Mouse (Mus musculus): ENCODE data around the gene Ppm1l.

The Ppm1l gene

DNA sequence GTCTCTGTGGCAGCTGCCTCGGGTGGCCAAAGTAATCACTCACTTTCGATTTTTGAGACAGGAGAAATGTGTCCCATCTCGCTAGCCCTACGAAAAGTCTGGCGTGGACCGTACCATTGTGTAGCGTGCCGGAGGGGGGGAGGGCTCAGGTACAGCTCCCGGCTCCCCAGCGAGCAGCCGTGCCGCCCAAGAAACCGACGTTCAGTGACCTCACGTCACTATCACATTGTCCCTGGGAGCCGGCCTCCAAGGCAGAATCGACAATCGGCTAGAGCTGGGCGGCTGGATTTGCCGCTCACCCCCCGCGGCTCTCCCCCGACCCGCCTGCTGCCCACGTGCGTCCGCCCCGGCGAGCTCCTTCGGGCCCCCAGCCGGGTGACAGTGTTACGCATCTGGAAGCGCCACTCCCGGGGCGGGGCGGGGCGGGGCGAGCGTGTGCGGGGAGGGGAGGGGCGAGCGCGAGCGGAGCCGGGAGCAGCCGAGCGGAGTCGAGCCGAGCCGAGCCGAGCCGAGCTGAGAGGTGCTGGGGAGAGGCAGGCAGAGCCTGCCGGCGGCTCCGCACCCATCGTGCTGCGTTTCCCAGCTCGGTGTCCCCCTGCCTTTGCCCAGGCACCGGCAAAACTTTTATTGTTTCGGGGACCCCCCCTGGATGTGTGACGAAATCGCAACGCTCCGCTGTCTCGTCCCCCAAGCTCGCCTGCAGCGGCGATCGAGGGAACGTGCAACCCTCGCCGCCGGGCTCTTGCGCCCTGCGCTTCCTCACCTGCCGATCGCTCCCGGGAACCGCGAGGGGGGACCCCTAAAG lies at the start of gene Ppm1l:
Gene Ppm1l (plus strand): TSS at position 471 of the 805 bp plus-strand sequence.
- peak; percentile 98 for DNase-seq (ENCODE audit: low spot score)

DNA sequence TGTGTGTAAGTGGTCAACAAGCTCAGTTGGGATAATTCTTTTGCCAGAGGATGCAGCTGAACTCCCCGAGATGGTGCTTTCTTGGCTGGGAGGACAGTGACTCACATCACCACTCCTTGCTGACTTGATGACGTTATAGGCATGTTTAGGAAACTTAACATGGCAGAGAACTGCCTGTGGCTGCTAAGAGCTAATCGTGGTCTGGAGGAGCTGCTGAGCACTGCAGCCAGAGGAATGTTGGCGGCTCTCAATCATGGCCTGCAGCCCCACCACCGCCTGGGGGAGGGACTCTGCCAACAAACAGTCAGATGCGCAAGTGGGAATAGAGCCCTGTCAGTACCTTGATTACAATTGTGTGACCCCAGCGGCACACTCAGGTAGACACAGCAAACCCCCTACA lies 44.8 kb upstream of the Ppm1l start:
- peak; percentile 67 for DNase-seq (ENCODE audit: low spot score)

DNA sequence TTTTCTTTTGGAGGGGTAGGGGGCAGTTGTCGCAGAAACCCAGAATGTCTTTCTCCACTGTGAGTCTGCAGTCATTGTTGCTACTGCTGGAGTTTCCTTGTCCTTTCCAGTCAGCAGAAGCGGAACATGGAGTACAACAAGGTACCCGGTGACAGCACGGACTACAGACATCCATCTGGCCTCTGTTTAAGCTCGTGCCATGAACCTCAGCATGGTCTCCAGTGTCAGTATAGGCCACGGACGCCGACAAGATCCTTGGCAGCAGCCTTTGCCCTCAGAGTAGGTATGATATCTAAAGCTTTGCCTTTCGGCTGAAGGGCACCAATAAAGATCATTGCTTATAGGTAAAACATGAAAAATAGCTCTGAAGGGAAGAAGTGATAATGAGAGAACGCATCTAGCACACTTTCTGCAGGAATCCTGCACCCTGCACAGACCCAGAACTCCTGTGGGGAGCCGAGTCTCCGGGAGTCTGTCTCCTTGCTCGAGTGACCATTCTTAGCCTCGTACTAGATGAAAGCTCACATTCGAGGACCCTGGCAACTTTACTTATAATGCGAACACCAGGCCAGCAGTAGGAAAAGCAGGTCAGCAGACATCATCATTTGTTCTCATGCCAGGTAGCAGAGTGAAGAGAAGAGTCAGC lies 42.5 kb upstream of the Ppm1l start:
- no peak for DNase-seq (ENCODE audit: low spot score)

DNA sequence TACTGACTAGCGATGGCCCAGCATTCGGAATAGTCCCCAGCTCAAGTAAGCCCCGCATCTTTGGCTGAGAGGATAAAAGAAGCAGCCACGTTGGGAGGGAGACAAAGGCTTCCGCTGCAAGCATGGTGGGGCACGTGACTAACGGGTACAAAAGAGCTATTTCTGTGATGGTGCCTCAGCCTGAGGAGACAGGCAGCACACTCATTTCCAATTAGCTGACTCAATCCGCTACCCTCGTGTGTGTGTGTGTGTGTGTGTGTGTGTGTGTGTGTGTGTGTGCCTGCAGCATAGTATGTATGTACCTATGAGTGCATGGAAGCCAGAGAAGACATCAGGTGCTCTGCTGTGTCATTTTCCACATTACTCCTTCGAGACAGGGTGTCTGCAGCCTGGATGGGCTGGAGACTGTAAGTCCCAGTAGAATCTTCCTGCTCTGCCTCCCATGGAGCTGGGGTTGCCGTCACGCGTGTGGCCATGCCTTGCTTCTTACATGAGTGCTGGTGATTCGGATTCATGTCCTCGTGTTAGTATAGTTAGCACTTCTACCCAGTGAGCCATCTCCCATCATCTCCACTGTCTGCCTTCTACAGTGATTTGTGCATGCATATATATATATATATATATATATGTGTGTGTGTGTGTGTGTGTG lies 41.9 kb upstream of the Ppm1l start:
- DNase-seq (ENCODE audit: low spot score): no peak

DNA sequence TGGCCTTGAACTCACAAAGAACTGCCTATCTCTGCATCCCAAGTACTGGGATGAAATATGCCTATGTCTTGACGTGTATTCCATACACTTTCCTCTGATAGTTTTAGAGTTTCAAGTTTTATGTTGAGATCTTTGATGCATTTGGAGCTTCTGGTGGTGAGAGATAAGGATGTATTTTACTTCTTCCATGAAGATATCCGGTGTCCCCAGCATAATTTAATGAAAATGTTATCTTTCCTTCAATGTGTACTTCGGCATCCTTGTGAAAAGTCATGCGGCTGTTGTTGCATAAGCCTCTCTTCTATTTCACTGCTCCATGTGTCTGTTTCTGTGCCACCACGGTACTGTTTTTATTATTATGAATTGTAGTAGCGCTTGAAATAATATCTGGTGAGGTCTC lies 38.0 kb upstream of the Ppm1l start:
- DNase-seq (ENCODE audit: low spot score): no peak

DNA sequence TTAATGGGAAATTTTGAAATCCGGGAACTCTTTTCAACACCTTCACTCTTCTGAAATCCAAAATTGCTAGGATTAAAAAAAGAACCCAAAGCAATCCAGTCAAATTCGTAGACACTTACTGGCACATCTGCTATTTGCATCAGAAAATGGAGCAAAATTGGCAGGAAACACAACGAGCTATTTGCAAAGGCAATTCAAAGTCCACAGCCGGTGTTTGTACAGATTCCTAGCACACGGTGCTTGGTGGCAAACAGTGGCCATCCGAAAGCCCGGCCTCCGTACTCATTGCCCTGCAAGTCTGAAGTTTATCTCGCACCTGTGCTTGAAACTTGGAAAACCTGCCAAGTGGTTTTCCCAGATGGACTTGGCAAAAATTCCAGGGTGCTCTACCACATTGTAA lies 34.3 kb upstream of the Ppm1l start:
- DNase-seq (ENCODE audit: low spot score): no peak

DNA sequence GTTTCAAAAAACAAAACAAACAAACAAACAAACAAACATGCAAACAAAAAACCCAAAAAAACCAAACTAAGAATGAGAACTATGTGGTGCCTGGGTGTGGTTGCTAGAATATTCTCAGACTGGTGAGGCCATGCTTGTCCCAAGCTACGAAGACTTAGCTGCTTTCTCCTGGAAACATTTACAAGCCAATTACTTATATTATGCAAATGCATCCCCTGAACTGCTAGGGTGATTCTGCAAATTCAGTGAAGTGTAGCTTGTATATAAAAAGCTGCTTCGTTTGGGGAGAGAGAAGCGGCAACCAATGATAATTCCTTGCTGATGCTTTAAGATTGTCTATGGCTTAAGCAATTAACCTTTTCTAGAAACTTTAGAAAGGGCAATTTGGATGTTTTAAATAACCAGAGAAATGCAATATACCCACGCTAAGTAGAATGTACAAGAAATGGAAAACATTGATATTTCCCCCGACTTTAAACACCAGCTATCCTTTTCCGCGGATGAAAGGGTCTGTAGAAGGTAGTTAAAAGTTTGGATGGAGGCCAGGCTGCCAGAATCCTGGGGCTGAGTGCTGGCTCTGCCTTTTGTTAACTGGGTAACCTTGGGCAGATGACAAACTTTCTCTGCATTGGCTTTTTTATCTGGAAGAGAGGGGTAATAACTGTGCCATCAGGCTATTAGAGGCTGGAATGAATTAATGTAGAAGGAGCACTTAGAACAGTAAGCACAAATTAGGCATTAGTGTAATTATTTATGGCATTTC lies 33.4 kb upstream of the Ppm1l start:
- DNase-seq (ENCODE audit: low spot score): peak; percentile 76

DNA sequence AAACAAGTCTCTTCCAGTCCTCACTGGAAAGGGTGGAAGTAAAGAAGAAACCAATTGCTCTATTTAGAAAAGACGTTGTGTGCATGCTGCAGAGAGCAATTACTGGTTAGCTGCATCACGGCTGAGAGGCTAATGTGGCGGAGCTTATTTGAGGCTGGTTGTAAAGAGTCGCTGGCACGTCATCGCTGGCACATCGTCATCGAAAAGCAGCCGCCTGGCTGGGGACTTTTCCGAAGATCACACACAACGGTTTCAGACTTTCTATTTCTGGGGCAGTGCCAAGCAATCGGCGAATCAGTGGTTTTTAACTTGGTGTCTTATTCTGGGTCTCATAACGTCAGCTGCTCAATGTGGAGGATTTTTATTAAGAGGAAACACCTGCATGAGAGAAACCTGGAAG lies 26.8 kb upstream of the Ppm1l start:
- peak; percentile 79 for DNase-seq (ENCODE audit: low spot score)

DNA sequence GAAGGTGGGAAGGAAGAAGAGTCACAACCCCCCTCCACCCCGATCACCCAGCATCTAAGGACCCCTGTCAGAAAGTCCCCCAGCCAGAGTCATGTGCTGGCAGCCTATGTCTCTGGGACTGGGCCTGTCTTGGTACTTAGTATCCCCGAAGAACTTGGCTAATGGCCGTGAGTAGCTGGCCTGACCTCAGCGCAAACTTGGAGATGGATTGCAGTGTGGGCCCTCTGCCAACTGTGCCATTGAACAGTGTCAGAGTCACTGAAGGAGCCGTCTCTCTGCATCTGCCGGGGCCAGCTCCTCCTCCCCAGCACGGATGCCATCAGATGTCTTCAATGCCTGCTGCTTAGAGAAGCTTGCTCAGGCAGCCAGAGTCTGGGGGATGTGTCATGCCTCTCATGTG lies 26.4 kb upstream of the Ppm1l start:
- DNase-seq (ENCODE audit: low spot score): peak; percentile 87

DNA sequence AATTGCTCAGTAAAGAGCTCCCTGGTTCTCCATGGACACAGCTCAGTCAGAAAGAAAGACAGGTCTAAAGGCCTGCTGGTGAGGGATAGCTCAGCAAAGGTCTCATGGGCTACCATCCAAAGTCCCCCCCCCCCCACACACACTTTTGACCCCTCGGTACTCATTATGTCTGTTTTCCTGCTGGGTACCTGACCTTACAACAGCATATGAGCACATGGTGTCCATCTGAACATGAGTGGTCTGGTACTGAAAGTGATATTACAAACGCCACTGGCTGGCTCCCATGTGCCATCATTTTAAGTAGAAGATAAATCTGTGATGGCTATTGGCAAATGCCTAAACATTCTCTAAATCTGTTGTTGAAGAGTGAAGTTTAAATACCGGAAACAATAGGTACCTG lies 25.8 kb upstream of the Ppm1l start:
- DNase-seq (ENCODE audit: low spot score): no peak

DNA sequence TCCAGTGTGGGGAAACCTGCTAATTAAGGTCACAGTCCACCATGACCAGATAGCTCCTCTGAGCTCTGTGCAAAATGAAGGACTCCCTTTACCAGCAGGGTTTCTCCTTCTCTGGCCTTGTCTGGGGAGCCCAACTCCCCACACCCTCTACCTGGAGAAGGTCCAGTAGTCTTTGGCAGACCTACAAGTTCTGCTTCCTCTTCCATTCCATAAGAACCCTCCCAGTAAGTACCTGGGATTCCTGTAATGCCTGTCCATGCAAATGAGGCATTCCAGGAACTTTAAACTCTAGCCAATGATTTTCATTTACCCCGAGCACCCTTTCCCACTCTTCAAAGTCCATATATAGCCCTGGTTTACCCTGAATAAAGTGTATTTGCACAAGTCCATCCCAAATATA lies 24.0 kb upstream of the Ppm1l start:
- DNase-seq (ENCODE audit: low spot score): no peak

DNA sequence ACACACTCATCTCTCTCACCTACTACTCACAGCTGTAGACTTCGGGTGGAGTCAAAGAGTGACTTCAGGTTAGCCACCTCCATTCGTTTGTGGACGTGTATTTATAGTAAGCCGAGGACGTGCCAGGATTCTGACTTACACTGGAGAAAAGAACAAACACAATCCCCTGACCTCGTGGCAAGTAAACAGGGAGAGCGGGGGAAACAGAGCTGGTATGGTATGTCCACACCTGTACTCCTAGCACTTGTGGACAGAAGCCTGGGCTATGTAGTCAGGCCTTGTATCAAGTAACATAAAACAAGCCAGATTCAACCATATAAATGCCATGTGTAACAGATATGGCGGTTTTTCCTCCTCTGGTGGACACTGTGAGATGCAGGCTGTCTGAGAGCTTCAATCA lies 20.4 kb upstream of the Ppm1l start:
- DNase-seq (ENCODE audit: low spot score): no peak

DNA sequence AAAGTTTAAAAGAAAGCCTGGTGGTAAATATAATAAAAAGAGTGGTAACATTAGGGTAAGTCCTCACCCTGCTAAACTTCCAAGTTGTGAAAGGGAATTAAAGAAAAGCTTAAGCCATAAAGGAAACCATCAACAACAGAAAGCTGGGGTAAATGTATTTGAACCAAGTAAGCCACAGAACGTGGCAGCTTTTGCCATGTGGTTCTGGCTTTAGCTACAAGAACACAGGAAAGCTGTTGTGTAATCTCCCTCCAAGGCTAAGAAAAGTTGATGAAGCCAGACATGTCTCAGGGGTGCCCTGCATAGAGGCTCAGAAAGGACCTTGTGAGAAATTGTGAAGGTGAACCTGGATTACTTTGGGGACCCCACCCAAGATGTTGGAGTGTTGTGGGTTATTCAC lies 16.5 kb upstream of the Ppm1l start:
- DNase-seq (ENCODE audit: low spot score): no peak

DNA sequence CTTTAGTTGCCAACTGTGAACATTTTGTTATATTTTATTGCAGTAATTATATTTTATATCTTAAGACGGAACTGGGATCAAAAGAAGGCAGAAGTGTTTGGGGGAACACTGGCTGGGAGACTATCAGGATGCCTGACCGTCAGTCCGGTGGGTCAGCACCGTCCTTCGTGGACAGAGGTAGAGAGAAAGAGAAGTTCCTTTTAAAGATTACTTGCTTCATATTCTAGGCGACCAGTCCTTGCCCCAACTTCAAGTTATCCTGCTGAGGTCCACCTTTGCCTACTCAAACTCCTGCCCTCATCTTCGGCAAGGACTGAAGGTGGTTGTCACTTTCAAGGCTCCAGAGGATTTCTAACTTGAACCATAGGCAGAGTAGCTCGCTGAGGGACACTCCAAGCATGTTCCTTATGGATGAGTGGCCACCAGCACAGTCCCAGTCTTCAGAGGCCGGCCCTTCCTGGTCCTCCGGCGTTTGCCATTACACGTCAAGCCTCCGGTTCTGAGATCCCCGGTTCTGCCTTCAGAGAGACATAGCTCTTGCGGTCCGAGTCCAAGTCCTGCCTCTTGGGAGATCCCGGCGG lies 761 bp upstream of the Ppm1l start:
- no peak for DNase-seq (ENCODE audit: low spot score)

DNA sequence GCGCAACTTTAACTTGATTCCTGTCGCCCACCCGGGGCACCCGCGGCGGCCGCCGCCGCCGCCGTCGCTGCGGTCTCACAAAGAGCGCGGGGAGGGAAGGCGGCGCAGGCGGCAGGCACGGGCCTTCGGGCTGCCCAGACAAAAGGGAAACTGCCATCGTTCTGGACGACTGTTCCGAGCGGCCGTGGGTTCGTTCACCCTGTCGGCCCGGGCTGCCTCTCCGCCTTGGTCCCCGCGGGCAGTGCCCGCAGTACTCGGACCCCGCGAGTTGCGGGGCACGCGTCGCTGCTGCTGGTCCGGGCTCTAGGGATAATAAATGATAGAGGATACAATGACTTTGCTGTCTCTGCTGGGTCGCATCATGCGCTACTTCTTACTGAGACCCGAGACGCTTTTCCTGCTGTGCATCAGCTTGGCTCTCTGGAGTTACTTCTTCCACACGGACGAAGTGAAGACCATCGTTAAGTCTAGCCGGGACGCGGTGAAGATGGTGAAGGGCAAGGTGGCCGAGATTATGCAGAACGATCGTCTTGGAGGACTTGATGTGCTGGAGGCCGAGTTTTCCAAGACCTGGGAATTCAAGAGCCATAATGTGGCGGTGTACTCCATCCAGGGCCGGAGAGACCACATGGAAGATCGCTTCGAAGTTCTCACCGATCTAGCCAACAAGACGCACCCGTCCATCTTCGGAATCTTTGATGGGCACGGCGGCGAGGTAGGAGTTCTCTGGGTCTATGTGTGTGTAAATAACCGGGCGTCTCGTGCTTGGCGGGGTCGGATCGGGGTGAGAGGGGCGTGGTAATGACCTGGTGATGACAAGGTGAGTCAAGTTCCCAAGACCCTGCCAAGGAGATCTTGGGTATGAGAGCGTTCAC lies 827 bp downstream of the Ppm1l start:
- DNase-seq (ENCODE audit: low spot score): peak; percentile 64

DNA sequence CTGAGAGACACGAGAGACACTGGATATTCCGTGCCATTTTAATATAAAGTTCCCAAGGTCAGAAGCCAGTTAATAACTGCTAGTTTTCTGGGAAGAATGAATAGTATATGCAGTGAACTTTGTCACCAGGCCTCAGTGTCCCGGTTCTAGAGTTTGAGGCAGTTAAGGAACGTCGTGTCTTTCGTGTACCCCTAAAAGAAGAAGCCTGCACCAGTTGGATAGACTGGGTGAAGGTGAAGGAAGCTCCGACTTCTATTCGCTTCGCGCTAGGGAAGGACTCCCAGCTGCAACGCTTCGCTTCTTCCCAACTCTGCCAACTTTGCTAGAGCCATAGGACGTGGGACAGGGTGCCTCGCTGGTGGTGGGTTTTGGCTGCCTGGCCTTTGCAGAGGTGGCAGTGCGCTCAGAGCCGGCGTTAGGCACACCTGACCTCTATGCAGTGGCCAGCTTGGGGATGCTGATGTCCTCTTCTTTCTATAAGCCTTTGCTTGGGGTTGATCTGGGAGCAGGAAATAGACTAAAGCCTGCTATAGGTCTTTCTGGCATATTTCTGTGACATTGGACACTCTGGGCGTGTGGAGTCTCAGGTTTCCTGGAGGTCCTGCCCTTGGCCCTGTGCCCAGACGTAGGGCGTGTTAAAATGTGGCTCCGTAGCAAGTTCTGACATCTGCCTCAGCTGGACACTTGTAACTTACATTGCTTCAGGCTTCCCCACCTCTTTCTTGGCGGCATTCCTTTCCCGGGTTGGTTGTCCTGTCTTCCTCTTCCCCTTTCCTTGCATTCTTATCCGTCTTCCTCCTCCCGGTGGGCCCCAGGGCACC lies 1.7 kb downstream of the Ppm1l start:
- DNase-seq (ENCODE audit: low spot score): peak; percentile 71

DNA sequence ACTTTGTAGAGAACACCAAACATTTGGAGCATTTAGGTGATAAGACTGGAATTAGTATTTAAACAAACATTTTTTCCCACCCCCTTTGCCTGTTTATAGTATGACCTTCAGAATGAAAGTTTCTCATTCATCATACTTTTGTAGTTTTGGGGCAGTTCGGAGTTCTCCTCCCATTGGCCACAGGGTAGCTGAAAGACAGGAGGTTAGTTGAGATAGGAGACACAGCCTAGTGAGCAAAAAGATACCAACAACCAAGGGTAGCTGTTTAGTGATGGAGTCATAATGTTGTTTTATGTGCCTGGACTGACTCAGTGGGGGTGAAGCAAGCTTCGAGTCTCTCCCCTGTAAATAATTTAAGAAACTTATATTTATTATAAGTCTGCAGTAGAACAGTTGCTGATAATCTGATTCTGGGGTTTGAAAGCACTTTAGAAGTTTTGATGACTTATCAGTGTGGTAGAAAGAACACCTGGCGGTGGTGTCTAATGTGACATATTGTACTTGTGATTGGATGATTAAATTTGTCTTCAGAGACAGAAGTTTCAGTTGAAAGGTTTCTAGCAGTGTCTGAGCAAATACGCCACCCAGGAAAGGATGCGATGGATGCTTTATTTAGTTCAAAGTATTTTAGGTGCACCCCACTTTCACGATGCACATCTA lies 2.5 kb downstream of the Ppm1l start:
- DNase-seq (ENCODE audit: low spot score): no peak

DNA sequence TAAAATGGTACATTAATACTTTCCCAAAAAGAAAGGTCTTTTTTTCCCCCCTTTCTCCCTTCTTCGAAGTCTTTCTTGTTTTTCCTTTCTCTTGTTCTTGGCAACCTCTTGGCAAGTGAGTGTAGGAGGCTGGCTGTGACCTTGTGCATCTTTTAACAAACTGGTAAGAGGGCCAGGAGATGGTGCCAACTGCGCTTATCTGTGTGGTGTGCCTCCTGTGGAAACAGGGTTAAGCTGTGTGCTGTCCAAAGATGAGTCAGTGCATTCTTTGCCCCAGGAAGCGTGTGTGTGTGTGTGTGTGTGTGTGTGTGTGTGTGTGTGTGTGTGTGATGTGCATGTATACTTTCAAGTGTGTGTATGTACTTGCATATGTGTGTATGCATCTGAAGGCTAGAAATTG lies 7.3 kb downstream of the Ppm1l start:
- DNase-seq (ENCODE audit: low spot score): peak; percentile 45

DNA sequence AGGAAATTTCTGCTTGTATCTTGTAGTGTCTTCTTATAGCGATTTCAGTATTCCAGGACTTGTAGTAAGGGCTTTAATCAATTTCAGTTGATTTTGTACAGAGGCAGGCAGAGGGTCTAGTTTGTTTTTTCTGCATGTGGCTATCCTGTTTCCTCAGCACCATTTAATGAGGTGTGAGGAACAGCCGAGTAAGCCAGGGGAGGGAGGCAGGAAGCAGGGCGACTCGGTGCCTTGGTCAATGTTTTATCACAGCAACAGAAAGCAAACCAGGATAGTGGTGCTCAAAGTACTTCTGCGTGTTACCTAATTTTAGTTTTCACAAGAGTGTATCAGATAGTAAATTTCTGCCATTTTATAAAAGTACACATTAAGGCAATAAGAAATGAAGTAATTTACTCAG lies 13.2 kb downstream of the Ppm1l start:
- no peak for DNase-seq (ENCODE audit: low spot score)

DNA sequence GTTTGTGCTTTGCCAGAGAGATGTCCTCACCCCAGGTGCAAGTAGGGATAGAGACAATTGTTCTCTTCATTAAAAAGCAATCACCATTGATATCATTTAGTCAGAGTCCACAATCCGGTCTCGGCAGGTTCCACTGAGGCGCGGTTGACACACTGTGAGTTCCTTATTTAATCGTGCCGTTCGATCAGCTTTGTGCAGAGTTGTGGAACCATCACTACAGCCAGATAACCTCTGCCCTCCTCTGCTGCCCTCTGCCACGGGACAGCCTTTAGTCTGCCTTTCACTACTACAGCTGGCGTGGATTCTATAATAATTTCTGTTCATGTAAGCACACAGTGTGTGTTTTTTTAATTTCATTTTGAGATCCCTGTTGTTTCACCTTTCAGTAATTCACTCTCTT lies 17.2 kb downstream of the Ppm1l start:
- DNase-seq (ENCODE audit: low spot score): no peak
